Mouse (Mus musculus) 3134 (cell line): Measurements from ENCODE around the gene Ccdc13.
A peak's percentile ranks its signal among the peaks of the same experiment; 100 is the strongest.

Experiments used
- DNase-seq: peaks from one replicate; pipeline ENCODE4 v3.0.0-alpha.2; 2011; ENCODE audit warnings: low spot score; ENCODE audit not compliant: insufficient read length; ENCODE audit errors: extremely low read depth

Ccdc13 gene

GRCm38 (mm10) chr9:121838829-121839621 is at the start of gene Ccdc13:
Gene Ccdc13 (minus strand): TSS chr9:121839461.
- no peak for DNase-seq

DNA sequence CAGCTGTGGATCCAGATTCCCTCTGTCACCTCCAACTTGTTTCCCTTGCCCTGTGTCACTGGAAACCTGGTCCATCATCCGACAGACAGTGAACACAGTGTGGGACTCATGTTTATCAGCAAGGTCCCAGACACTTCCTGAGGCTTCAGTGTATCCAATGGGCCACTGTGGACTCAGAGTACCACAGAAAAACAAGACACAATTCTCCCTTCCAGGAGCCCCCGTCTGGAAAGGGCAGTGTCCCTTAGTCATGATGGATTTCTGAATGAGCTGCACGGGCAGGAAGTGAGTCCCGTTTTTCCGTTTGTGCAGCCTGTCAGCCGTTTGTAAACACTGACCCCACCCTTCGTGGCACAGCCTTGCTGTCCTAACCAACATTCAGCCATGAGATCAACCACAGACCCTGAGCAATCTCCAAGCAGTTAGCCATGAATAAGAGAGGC is 42.8 kb upstream of the Ccdc13 start:
- DNase-seq: peak; percentile 23

DNA sequence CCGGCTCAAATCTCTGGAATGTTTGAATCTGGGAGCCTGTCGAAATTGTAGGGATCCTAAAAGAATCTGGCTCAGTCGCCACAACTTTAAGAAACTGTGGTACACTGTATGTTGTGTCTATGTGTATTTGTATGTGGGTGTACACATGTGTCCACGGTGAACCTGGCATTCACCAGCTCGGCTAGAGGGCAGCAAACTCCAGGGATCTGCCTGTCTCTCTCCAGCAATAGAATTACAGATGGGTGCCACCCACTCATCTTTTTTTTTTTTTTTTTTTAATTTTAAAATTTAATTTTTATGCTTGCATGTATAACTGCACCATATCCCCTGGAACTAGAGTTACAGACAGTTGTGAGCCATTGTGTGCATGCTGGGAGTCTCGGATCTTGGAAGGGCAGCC is 42.0 kb upstream of the Ccdc13 start:
- no peak for DNase-seq

DNA sequence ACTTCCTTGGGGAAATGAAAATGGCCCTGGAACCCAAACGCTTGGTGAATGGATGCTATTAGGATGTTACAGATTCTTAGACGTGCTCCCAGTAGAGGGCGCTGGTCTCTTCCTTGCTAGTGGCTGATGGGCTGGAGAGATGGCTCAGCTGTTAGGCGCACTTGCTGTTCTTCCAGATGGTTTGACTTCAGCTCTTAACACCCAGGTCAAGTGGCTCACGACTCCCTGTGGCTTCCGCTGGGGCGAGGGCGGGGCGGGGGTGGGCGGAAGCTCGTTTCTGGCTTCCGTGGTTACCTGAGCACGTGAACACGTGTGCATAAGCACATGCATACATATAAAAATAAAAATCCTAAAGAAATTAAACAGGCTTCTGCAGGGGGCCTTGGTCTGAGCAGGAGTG is 41.6 kb upstream of the Ccdc13 start:
- peak; percentile 27 for DNase-seq

GRCm38 (mm10) chr9:121877052-121877740 is 37.9 kb upstream of the Ccdc13 start:
- DNase-seq: no peak

DNA sequence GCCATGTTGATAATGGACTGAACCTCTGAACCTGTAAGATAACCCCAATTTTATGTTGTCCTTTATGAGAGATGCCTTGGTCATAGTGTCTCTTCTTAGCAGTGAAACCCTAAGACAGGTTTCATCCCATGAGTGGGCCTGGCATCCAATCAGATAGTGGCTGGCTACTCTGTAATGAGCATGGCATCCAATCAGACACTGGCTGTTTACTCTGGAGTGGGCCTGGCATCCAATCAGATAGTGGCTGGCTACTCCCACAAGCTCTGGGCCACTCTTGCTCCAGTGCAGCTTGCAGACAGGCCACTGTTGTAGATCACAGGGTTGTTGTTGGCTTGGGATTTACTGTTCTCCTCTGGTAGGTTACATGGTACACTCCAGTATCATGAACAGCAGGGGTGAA is 34.3 kb upstream of the Ccdc13 start:
- DNase-seq: no peak

DNA sequence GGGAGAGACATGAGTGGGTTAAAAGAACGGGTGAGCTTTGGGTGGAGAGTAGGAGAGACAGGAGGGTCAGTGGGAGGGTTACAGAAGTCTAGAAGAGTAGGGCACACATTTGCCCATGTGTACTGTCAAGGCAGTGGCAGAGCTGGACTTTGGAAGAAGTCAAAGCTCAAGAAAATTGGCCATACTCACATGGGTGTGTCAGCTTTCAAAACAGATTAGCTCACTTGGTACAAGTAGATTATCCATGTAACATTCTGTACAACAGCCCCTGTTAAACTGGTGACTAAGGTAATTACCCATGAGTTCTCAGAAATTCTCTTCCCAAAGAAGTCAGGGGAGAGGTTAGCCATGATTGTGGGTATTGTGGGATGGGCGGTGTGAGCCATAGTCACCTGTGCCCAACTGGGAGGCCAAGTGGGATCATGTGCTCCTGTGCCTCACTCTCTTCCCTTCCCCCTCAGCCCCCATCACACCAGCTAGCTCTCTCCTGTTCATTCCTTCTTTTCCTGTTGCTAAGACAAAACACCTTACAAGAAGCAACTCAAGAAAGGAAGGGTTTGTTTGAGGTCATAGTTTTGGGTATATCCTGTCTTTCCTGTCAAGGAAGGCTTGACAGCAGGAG is 32.9 kb upstream of the Ccdc13 start:
- no peak for DNase-seq

- DNase-seq: no peak
Observed at GRCm38 (mm10) chr9:121869973-121870515, 30.8 kb upstream of the Ccdc13 start.

DNA sequence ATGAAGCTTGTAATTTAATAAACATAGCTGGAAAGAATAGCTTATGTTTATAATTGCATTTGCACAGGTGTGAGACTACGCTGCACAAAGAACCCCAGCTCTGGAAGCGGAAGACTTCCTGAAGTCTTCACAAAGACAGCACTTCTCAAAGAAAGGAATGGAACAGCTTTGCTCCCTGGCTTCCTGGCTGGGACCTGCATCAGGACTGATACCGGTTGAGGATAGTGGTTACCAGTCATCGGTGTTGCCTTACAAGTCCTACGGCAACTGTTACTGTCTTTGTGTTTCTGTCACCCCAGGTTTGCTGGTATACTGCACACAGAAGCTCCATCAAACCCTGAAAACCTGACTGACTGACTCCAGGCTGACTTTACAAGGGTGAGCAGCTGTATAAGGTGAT is 30.2 kb upstream of the Ccdc13 start:
- no peak for DNase-seq

GRCm38 (mm10) chr9:121868236-121868635 is 29.0 kb upstream of the Ccdc13 start:
- DNase-seq: no peak

- DNase-seq: no peak
Observed at GRCm38 (mm10) chr9:121867632-121868031, 28.4 kb upstream of the Ccdc13 start.

DNA sequence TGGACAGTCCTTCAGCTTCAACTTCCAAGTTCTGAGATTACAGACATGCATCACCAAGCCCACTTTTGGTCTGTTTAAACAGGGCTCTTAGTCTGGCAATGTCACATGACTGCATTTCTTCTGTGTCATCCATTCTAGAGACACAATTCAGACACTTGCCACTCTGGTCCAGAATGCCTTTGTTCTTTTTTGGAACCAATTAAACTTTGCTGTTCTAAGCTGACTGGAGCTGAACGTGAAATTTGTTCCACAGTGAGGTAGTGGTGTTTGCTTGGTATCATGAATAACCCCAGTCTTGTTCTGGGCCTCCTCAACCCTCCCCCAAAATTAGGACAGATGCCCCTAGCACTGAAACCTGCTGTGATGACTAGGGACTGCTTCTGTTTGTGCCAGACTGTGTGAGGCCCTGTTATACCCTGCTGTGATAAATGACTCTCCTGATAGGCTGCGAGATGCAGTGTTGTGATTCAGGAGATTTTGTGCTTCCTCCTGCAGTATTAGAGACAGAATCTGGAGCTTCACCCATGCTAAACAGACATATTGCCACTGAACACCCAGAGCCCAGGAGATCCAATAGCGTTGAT is 26.3 kb upstream of the Ccdc13 start:
- no peak for DNase-seq

- no peak for DNase-seq
Observed at GRCm38 (mm10) chr9:121864837-121865236, 25.6 kb upstream of the Ccdc13 start.

DNA sequence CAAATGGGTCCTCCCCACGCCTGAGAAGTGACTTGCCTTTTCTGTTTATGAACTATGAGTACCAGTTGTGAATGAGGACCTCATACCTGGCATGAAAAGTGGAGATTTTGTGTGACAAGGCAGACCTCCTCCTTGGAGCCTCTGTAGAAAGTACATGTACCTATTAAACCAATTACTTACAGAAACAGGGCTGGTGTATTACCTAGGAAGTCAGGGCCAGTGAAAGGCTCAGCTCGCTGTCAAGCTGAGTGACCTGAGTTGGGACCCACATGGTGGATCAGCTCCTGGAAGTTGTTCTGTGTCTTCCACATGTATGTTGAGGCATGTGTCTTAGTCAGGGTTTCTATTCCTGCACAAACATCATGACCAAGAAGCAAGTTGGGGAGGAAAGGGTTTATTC is 21.7 kb upstream of the Ccdc13 start:
- DNase-seq: no peak

GRCm38 (mm10) chr9:121859345-121859744 is 20.1 kb upstream of the Ccdc13 start:
- DNase-seq: no peak

- no peak for DNase-seq
Observed at GRCm38 (mm10) chr9:121858153-121858488, 18.9 kb upstream of the Ccdc13 start, which contains the start of gene Higd1a. Gene Higd1a (minus strand): TSS chr9:121858362.

- peak; percentile 97 for DNase-seq
Observed at GRCm38 (mm10) chr9:121857474-121858152, 18.4 kb upstream of the Ccdc13 start.

GRCm38 (mm10) chr9:121856649-121857416 is 17.6 kb upstream of the Ccdc13 start:
- DNase-seq: no peak

GRCm38 (mm10) chr9:121854246-121854645 is 15.0 kb upstream of the Ccdc13 start:
- DNase-seq: no peak

GRCm38 (mm10) chr9:121847842-121848241 is 8.6 kb upstream of the Ccdc13 start:
- no peak for DNase-seq
